In the genomic region with DNA sequence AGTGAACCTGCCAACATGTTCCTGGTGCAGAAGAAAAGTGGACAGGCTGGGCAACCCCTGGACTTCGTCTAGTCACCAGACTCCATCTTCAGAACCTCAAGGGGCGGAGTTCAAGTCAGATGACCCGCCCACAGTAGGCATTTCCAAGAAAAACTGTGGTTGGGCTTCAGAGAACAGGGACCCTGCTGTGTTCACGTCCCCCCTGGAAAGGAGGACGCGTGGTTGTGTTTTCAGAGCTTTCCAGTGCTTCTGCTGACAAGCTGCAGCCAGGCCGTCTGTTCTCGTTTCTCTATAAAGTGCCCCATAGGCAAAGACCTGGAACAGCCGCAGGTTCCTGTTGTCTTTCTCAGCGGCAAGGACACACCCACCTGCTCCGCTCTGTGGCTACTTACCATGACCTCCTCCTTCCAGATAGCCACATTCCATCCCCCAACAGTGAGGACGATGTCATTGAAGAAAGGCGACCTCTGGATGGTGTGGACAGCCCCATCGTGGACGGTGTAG, we compare ENCODE assay signal across 8 mouse cellular contexts.
DNase-seq lines count a peak whose midpoint lies in the region; ATAC-seq lines count a peak whose summit lies in the region.

No protein-coding gene starts in this region.

- peaks cover 20% of the 10 kb centered on the region; the same call in 1 of the 2 replicates for H3K4me1 ChIP-seq in embryonic facial prominence, embryonic 12.5 days
- peaks cover 17% of the 10 kb centered on the region for H3K4me1 ChIP-seq in liver, embryonic 12.5 days

- H3K4me2 ChIP-seq in embryonic facial prominence, embryonic 12.5 days (replicated peaks) = peak overlapping the region; percentile 25
- H3K4me2 ChIP-seq in liver, embryonic 12.5 days = peak overlapping the region; percentile 64

- H3K27ac ChIP-seq in embryonic facial prominence, embryonic 12.5 days = no peak overlapping the region
- no peak overlapping the region for H3K27ac ChIP-seq in liver, embryonic 12.5 days

- H3K9ac ChIP-seq in embryonic facial prominence, embryonic 12.5 days = no peak overlapping the region
- peak overlapping the region; percentile 32; the same call in 1 of the 2 replicates for H3K9ac ChIP-seq in liver, embryonic 12.5 days

- no peaks in the 10 kb centered on the region for H3K9me3 ChIP-seq in embryonic facial prominence, embryonic 12.5 days
- H3K9me3 ChIP-seq in liver, embryonic 12.5 days (replicated peaks) = no peaks in the 10 kb centered on the region

- H3K4me3 ChIP-seq in embryonic facial prominence, embryonic 12.5 days = no peak overlapping the region
- peak overlapping the region; percentile 35 for H3K4me3 ChIP-seq in liver, embryonic 12.5 days

- peak; percentile 12 for DNase-seq in adrenal gland, adult 2 months
- DNase-seq in adrenal gland, postnatal 4 days (ENCODE audit: low spot score in 2 of 2) = no peak
- DNase-seq in 416B (ENCODE audit: low read depth) = peak; percentile 33
- peak; percentile 22 for DNase-seq in induced T-regulatory cell, adult 2 months (ENCODE audit: low read depth)
- no peak for DNase-seq in thymus, postnatal 14 days

- 22% methylated on average over 15 of the region's 15 CpGs for WGBS in embryonic facial prominence, embryonic 12.5 days
- 15% methylated on average over 15 of the region's 15 CpGs for WGBS in liver, embryonic 12.5 days (ENCODE audit: insufficient replicate concordance)

- no peaks in the 10 kb centered on the region for H3K36me3 ChIP-seq in embryonic facial prominence, embryonic 12.5 days
- H3K36me3 ChIP-seq in liver, embryonic 12.5 days = no peaks in the 10 kb centered on the region

- no peaks in the 10 kb centered on the region for H3K27me3 ChIP-seq in embryonic facial prominence, embryonic 12.5 days
- 0 out of 2 replicates have a peak, but pooled peaks cover 6% of the 10 kb centered on the region for H3K27me3 ChIP-seq in liver, embryonic 12.5 days (replicated peaks)

- 0 out of 2 replicates have a peak, but pooled peaks have one; percentile 28 for ATAC-seq in embryonic facial prominence, embryonic 12.5 days (ENCODE audit: insufficient number of reproducible peaks, insufficient read depth, low FRiP score, low TSS enrichment)
- peak; percentile 60 for ATAC-seq in liver, embryonic 12.5 days
- peak; percentile 80 for ATAC-seq in neutrophil, adult 5-6 weeks (ENCODE audit: extremely low read depth, insufficient number of reproducible peaks, low FRiP score, poor library complexity, severe bottlenecking)

Comparison
In these comparisons a context has a peak if more than half of its experiments do, and no peak if none do; other contexts are left out.
1. DNase-seq: peak in adrenal gland, adult 2 months (single experiment), 416B (single experiment) and induced T-regulatory cell, adult 2 months (single experiment); none in adrenal gland, postnatal 4 days (0 of 2) and thymus, postnatal 14 days (single experiment).
2. ATAC-seq: peak in every context shown above with its lines; median percentile 80 in neutrophil, adult 5-6 weeks; 60 in liver, embryonic 12.5 days; 28 in embryonic facial prominence, embryonic 12.5 days.